8 mouse cellular contexts compared by ENCODE assay signal in the genomic region with DNA sequence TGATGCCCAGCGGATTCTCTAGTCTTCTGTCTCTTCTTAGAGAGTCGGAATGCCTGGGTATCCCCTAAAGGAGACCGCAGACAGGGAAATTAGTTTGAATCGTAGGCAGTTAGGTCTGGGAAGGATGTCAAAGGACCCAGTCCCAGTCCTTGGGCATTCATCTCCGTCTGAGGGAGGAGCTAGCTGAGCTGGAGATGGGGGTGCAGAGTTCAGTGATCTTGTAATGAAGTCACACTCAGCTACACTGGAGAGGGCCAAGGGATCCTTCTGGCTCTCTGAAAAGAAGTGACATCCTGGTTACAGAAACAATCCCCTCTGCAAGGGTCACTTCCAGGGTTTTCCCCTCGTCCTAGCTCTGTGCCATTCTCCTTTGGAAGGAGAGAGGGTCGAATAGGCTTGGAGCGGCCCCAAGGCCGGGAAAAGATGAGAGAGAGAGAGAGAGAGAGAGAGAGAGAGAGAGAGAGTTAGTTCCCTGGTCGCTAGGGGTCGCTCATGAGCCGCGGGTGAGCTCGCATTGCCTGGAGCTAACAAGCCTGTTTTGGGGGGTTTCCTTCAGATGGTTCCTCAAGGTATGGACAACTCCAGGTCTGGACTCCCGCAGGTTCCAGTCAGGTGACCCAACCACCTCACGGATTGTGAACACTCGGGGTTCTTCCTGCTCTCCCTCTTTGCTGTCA. TPM values are rescaled to one million over a fixed set of nuclear protein-coding genes. Genes with fewer than 3 reads are reported as not detected.
DNase-seq lines count a peak whose midpoint lies in the region; ATAC-seq and TF ChIP-seq lines count a peak whose summit lies in the region.

No protein-coding gene starts in this region.

- no peak for TF ChIP-seq POLR2A in kidney, adult 2 months (IDR thresholded peaks at IDR 0.05; ENCODE audit: low read depth, low read length)
- TF ChIP-seq POLR2A in limb, embryonic 14.5 days (IDR thresholded peaks at IDR 0.05; ENCODE audit: borderline replicate concordance, extremely low read depth, insufficient read depth, insufficient read length), result no peak

- peak overlapping the region; percentile 63; the same call in 1 of the 2 replicates for H3K4me2 ChIP-seq in limb, embryonic 14.5 days (replicated peaks; ENCODE audit: low read depth, low read length, severe bottlenecking)
- peak overlapping the region; percentile 75 for H3K4me2 ChIP-seq in midbrain, embryonic 15.5 days

- DNase-seq in 3T3-L1 (ENCODE audit: low read depth, low spot score), result peak; percentile 63
- peak; percentile 62 for DNase-seq in T-cell, adult 2 months (ENCODE audit: low spot score)
- peak; percentile 89 to 96 for DNase-seq in cerebellum, postnatal 14 days
- DNase-seq in gastrocnemius, postnatal 14 days, result peak; percentile 50
- peak; percentile 66 for DNase-seq in kidney, adult 2 months
- peak; percentile 18 for DNase-seq in limb, embryonic 14.5 days (ENCODE audit: low spot score)
- peak; percentile 36 to 40 for DNase-seq in spleen, postnatal 36 days (ENCODE audit: low spot score in 2 of 2)

- peak; percentile 73 for TF ChIP-seq CTCF in kidney, adult 2 months (conservative IDR thresholded peaks at IDR 0.05; ENCODE audit: insufficient read depth, insufficient read length, low read depth, low read length)

- 8% methylated on average over 17 of the region's 17 CpGs for WGBS in kidney, adult 2 months
- WGBS in limb, embryonic 14.5 days, result 10% methylated on average over 17 of the region's 17 CpGs
- WGBS in midbrain, embryonic 15.5 days, result 5% methylated on average over 17 of the region's 17 CpGs

- H3K9me3 ChIP-seq in limb, embryonic 14.5 days (ENCODE audit: control insufficient read depth, low read length), result no peaks in the 10 kb centered on the region
- no peaks in the 10 kb centered on the region for H3K9me3 ChIP-seq in midbrain, embryonic 15.5 days

- ATAC-seq in limb, embryonic 14.5 days (ENCODE audit: low FRiP score, low read depth), result no peak
- ATAC-seq in midbrain, embryonic 15.5 days (replicated peaks), result peak; percentile 8; the same call in 1 of the 2 replicates

- no peaks in the 10 kb centered on the region for H3K27me3 ChIP-seq in kidney, adult 2 months (replicated peaks; ENCODE audit: control insufficient read depth, insufficient read depth, low read length)
- peaks cover 6% of the 10 kb centered on the region for H3K27me3 ChIP-seq in limb, embryonic 14.5 days (ENCODE audit: control insufficient read depth, insufficient read depth, low read length)
- no peaks in the 10 kb centered on the region for H3K27me3 ChIP-seq in midbrain, embryonic 15.5 days (replicated peaks)

- no peaks in the 10 kb centered on the region; the same call in 1 of the 2 replicates for H3K4me1 ChIP-seq in kidney, adult 2 months (ENCODE audit: control insufficient read depth, insufficient read depth, low read length)
- no peaks in the 10 kb centered on the region for H3K4me1 ChIP-seq in limb, embryonic 14.5 days (ENCODE audit: control insufficient read depth, insufficient read depth, low read length)
- H3K4me1 ChIP-seq in midbrain, embryonic 15.5 days, result peaks cover 55% of the 10 kb centered on the region

- H3K4me3 ChIP-seq in kidney, adult 2 months (ENCODE audit: insufficient read depth, low read depth, low read length), result no peak overlapping the region
- H3K4me3 ChIP-seq in limb, embryonic 14.5 days (replicated peaks; ENCODE audit: low read length), result no peak overlapping the region
- H3K4me3 ChIP-seq in midbrain, embryonic 15.5 days, result peak overlapping the region; percentile 61

- intact Hi-C loops in gastrocnemius, postnatal 14 days (cut with DNase I; ENCODE audit: low total_unique reads), result no loop called here

- no peak overlapping the region for H3K9ac ChIP-seq in limb, embryonic 14.5 days (ENCODE audit: low read depth, low read length, severe bottlenecking)
- H3K9ac ChIP-seq in midbrain, embryonic 15.5 days, result peak overlapping the region; percentile 65

- H3K36me3 ChIP-seq in kidney, adult 2 months (ENCODE audit: control insufficient read depth, insufficient read depth, low read length), result no peaks in the 10 kb centered on the region
- H3K36me3 ChIP-seq in limb, embryonic 14.5 days (ENCODE audit: control insufficient read depth, insufficient read depth, low read length), result no peaks in the 10 kb centered on the region
- H3K36me3 ChIP-seq in midbrain, embryonic 15.5 days (replicated peaks), result no peaks in the 10 kb centered on the region

- no peak overlapping the region for H3K27ac ChIP-seq in kidney, adult 2 months (ENCODE audit: insufficient read depth, low read depth, low read length)
- H3K27ac ChIP-seq in limb, embryonic 14.5 days (replicated peaks; ENCODE audit: low read depth, low read length), result no peak overlapping the region
- peak overlapping the region; percentile 76 for H3K27ac ChIP-seq in midbrain, embryonic 15.5 days

RNA-seq across cellular contexts. Expression of a gene that starts 1.0 kb away (rescaled TPM):
- total RNA-seq in gastrocnemius, postnatal 14 days (2021), result 1 to 10 TPM in 1 of 2 experiments, under 1 TPM in 1; 0.55 to 1.0 TPM
- 1.5 and 2.2 TPM in 2 replicates for polyA plus RNA-seq in kidney, adult 2 months (2012; rRNA removed)
- polyA plus RNA-seq in limb, embryonic 14.5 days (2012; rRNA removed), result 6.9 and 7.0 TPM in 2 replicates
- 0.72 and 0.88 TPM in 2 replicates for polyA plus RNA-seq in limb, embryonic 14.5 days (2014; fragmentation: Nextera tagmentation; extraction: Ambion mirVana)
- polyA plus RNA-seq in midbrain, embryonic 15.5 days (2015; fragmentation: Nextera tagmentation; extraction: Ambion mirVana), result 63.8 and 64.0 TPM in 2 replicates

RNA-seq across cellular contexts. Expression of a gene that starts 21.1 kb away (rescaled TPM):
- total RNA-seq in gastrocnemius, postnatal 14 days (2021), result 1 to 10 TPM in 1 of 2 experiments, under 1 TPM in 1; 0.95 to 1.2 TPM
- 1.7 and 1.8 TPM in 2 replicates for polyA plus RNA-seq in kidney, adult 2 months (2012; rRNA removed)
- polyA plus RNA-seq in limb, embryonic 14.5 days (2012; rRNA removed), result 16.7 and 20.3 TPM in 2 replicates
- 13.6 and 19.1 TPM in 2 replicates for polyA plus RNA-seq in limb, embryonic 14.5 days (2014; fragmentation: Nextera tagmentation; extraction: Ambion mirVana)
- 28.9 and 34.3 TPM in 2 replicates for polyA plus RNA-seq in midbrain, embryonic 15.5 days (2015; fragmentation: Nextera tagmentation; extraction: Ambion mirVana)

RNA-seq across cellular contexts. Expression of a gene that starts 50.1 kb away (rescaled TPM):
- total RNA-seq in gastrocnemius, postnatal 14 days (2021), result 1 to 10 TPM; 8.4 TPM
- 20.4 and 25.7 TPM in 2 replicates for polyA plus RNA-seq in kidney, adult 2 months (2012; rRNA removed)
- 37.9 and 48.9 TPM in 2 replicates for polyA plus RNA-seq in limb, embryonic 14.5 days (2012; rRNA removed)
- 13.7 and 17.7 TPM in 2 replicates for polyA plus RNA-seq in limb, embryonic 14.5 days (2014; fragmentation: Nextera tagmentation; extraction: Ambion mirVana)
- 17.8 and 18.9 TPM in 2 replicates for polyA plus RNA-seq in midbrain, embryonic 15.5 days (2015; fragmentation: Nextera tagmentation; extraction: Ambion mirVana)

Comparison
In these comparisons a context has a peak if more than half of its experiments do, and no peak if none do; other contexts are left out.
1. DNase-seq: peak in every context shown above with its lines; median percentile 92 in cerebellum, postnatal 14 days; 66 in kidney, adult 2 months; 63 in 3T3-L1; 62 in T-cell, adult 2 months; 50 in gastrocnemius, postnatal 14 days; 38 in spleen, postnatal 36 days; 18 in limb, embryonic 14.5 days.